Mouse (Mus musculus) layer of hippocampus, adult 9-10 months (tissue): ENCODE results near the gene Pdzph1.

Experiments used
- DNase-seq: peaks from one replicate; pipeline ENCODE4 v3.0.0; 2022; ENCODE audit warnings: low spot score

The Pdzph1 gene

DNA sequence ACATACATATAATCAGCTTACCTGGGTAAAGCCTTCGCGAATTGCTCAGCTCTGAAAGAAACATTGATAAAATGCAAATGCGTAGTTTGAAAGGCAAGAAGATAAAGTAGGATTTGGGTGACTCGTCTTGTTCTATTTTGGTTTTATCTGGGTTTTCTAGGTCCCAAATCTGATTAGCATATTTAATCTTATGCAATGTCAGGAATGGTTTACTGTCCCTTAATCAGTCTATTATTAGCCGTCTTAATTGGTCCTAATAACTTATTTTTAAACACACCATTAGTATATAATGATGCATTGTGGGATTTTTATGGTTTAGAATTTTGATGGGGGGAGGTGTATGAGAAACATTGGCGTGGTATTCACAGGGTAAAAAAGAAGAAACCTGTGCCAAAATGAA, at the start of gene Pdzph1:
Gene Pdzph1 (minus strand): TSS at position 101 of the 400 bp plus-strand sequence.
- DNase-seq = no peak

DNA sequence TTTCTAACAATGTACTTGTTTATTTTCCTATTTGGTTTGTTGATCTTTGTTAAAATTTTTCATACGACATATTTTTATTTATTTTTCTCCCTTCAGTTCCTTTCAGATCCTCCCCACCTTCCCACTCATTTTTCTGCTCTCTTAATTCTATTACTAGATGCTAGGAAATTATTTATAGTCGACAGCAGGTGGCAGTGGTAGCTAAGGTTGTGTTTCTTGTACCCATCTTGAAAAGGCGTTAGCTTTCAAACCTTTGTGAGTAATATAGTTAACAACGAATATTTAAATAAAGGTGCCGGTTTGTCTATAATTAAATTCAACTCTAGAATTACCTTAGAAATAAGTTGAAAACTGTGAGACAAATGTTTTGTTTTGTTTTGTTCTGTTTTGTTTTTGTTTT, 48.6 kb upstream of the Pdzph1 start:
- peak; percentile 2 for DNase-seq

DNA sequence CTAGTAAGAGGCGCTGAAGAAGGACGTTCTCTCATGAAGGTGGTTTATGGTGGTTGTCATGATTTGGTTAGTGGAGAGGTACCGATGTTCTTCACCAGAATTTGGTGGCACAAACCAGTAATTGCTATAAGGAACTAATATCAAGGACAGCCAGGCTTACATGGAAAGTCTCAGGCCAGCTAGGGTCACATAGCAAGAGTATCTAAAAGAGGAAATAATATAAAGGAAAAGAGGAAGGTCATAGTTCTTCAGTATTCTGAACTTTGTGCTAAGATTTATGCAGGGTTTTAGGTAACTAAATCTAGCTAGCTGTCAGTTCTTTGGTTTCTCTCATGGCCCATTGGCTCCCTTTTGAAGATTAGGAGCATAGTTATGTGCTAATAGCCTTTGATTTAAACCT, 42.3 kb upstream of the Pdzph1 start:
- no peak for DNase-seq

DNA sequence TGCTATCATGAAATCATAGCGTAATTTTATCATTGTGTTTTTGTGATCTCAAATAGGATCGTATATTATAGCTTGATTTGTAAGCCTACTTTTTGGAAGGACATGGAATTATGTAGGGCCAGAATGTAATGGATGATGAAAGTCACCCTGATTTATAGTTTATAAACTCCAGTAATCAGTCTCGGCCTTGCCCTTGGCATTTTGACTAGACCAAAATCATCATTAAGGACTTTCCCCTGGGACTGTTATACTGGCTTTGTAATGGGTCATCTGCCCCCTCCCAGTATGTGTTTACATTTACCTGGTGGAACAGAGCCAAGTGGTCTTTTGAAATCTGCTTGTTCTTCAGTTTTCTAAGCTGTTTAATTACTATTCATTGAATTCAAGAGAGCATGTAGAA, 35.2 kb upstream of the Pdzph1 start:
- DNase-seq = no peak

DNA sequence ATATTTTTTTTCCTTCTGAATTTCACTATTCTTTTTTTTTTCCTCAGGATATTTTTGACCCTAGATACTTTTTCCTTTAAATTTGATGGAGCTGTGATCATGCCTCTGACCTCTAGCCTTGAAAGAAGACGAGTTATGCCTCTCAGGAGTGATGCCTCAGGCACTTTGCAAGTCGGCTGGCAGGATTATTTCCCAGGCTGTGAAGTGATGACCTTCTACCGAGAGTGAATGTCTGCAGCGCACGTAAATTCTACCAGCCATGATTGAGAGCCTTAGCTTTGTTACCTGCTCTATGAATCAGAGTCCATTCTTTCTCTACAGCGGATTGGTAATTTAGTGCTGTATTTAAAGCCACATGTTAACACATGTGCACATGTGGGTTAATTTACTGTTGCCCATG, 33.3 kb upstream of the Pdzph1 start:
- DNase-seq = no peak

DNA sequence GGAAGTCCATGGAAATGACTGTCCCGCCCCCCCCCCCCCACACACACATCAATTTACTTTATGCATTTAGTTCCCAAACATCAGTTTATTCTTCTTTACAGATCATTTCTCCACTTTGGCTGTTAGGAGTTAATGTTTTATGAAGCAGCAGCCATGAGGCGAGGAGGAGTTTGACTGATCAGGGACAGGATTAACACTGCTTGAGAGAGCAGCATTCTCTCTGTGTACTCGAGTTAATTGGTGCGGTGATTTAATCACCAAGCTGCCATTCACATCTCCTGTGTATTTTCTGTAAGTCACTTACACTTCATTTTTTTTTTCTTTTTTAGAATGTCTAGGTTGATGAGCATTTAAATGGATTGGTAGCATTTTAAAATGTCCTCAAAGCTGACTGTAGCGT, 32.8 kb upstream of the Pdzph1 start:
- DNase-seq = no peak

DNA sequence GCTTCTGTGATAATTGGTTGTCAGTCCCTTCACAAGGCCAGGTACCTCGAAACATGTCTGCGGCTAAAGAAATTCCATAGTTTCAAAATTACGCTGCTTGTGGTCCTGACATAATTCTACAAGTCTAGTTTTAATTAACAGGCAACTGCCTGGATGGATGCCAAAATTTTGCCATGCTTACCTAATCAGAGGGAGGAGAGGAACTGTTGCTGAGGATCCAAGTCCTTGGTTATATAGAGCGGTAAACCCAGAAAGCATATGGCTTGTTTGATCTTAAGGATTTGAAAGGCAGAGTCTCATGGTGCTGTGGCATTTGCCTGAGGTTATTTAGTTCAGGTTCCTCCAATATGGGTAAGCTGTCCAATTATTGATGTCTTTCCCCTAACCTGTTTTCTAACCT, 27.5 kb upstream of the Pdzph1 start:
- DNase-seq = no peak

DNA sequence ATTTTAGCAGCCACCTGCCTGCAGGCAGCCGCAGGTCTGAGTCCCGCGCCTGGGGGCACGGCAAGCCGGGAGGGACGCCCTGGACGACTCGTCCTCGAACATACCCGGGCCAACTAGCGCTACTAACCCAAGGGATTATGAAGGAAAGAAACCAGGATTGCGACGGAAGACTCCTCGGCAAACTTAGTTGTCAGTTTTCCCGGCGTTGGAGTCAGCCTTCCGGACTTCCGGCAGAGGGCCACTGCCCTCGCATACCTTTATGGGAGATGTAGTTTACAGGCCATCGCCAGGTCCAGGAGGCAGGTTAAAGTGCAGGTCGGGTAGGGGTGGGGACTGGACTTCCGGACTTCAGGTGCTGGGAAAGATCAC, 21.9 kb upstream of the Pdzph1 start, which contains the start of gene Nudt12:
Gene Nudt12 (minus strand): TSS at position 282 of the 369 bp plus-strand sequence.
- peak; percentile 2 for DNase-seq

DNA sequence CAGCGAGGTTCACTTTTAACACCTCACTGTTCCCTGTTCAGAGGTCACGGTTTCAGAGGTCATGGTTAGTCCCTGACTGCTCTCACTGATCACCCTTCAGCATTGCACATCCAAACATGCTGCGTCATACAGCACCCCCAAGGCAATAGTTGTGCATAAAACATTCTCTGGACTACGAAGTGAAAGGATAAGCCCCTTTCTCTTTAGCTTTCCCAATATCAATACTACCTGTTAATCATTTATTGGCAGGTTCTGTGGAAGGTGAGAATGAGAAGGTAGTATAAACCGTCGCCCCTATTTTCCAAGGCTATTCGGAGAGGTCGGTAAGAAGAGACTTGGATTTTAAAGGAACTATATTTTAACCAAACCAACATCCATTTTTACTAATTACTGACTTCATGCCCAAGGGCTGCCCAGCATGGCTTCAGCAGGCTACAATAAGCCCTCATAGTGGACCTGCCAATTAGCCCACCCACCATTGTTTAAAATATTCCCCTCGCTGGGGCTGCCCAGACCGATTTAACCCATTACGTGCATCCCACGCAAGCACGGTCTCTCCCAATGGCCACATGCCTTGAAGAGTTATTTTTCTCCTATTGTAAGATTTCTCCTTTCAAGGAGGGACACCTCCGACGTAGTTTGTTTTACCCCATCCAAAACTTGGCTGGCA, 21.4 kb upstream of the Pdzph1 start:
- DNase-seq = no peak

DNA sequence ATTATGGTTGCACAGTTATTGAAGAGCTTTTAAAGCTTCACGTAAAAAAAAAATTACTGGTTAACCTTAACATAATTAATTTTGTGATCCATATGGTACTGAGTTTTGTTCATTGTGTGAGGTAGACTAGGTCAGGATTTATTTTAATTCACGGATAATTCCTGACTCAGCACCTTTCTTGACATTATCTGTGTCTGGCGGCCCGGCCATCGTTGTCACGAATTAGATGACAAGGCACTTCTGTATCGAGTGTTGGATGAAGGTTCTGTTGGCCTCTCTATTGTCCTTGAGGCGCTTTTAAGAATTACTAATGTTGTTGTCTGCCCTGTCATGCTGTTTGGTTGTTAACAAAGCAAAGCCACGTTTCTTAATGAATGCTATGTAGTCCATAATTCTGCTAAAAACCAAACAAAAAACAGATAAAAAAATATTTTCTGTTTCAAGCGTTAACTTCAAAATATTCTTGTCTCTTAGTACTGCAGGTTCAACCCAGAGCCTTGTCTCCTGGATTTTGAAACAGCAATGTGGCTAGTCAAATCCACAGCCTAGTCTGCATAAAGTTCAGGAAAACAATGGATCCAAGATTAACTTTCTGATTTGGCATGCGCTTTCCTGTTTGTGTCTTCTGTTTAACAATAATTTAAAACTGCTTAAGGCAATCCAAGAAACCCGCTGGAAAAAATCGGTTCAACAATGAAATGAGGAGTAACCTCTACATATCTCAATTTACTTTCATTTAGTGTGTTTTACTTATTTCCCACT, 20.6 kb upstream of the Pdzph1 start:
- DNase-seq = no peak

DNA sequence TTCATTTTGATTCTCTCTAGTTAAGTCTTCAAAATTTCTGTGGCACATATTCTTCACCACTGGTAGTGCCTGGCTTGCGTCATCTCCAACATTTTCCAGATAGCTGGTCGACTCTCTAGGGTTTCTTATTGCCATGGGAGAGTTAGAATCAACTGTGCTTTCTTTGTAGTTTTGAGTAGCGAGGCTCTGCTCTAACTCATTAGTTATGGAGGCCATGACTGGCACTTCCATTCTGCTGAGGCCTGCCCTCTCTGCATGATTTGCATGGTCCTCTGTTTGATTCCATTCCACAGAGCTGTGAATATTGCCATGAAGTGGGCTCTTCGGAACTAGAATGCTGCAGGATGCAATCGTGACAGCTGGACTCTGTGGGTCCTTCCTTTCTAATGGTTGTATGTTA, 17.9 kb downstream of the Pdzph1 start:
- DNase-seq = no peak

DNA sequence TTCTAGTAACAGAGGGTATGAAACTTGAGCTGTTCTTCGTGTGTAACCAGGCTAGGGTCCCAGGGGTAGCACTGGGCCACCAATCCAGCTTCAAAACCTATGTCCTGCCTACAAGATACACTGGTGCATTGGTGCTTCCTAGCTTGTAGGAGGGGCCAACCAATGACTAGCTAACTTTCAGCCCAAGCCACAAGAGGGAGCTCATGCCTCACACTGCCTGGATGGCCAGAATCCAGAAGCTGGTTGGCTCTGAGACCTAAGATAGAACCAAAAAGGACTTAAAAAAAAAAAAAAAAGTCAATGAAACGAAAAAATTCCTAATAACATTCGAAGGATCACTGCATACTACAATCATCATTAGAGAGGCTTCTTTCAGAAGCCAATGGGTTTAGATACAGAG, 31.3 kb downstream of the Pdzph1 start:
- DNase-seq = peak; percentile 3

DNA sequence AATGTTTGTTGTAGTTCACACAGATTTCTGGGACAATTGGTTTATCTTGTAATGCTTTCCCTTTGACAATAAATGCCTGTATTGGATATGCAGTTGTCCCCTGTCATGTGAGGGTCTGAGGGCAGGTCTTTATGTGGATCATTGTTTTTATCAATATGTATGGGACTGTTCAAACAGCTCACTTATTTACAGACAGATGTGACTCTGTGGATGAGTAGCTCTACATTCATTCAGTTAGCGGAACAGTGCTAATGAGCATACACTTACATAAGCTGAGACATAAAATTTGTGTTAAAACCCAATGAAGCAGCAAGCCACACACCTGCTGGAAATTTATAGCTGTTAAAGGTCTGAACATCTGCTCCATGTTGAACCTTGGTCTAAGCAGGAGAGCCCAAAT, 34.1 kb downstream of the Pdzph1 start:
- DNase-seq = no peak

DNA sequence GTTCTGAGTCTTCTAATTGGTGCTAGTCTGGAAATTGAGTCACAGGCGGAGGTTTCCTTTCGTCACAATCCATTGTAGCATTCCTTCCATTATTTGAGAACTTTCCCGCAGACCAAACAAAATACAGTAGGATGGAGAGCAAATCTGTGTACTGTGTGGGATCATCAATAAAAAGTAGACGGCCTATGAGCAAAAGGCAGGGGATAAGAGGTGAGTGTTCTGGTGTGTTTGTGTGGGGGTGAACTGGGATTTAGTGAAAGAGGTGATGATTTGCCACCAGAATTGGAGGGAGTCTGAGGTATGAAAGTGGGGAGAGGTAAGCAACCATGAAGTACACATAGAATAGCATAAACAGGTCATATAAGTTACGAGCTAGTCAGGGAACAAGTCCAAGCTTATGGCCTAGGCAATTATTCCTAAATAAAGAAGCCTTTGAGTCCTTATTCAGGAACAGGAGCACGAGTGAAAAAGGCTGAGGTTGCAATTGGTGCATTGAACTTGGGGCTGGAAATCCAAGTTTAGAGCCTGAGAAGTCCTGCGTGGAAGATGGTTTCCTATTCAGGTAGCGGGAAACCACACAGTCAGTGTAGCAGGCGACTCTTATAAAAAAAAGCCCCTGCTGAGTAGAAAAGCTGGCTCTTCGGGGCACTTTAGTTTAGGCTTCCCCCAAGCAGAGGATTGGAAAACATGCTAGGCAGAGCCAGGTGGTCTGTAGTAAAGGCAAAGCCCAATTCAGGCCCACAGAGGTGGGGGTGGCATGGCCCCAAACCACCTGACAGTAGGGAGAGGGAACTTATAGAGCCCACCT, 48.0 kb downstream of the Pdzph1 start:
- DNase-seq = no peak

DNA sequence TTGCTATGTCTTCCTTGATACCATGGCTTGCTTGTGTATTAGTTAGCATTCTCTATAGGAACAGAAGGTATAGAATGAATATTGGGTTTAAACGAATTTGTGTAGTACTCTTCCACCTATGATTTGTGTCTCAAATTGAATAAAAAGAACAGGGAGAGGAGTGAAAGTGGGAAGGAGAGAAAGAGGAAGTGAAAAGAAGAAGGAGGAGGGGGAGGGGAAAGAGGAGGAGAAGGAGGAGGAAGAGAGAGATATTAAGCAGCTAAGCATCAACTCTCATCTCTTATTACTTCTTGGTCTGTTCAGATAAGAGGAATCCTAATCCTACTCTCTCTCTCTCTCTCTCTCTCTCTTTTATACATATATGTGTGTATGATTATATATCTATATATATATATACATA, 52.6 kb downstream of the Pdzph1 start:
- no peak for DNase-seq

DNA sequence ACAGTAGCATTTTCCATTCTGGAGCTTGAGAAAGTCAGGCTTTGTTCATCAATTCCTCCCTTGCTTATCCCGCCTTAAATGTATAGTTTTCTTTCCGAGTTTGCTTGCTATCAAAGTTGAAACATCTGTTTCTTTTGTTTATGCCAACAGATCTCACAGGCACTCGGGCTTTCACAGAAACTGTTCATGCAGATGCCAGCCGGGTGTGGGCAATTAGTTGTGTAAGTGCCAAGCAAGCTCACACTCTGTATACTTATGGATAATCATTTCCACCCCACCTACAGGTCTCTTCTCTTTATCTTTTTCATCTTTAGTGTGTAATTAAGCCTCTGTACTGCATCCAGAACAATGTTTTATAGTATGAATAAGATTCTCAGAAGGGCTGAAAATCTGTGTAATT, 53.6 kb downstream of the Pdzph1 start:
- no peak for DNase-seq

DNA sequence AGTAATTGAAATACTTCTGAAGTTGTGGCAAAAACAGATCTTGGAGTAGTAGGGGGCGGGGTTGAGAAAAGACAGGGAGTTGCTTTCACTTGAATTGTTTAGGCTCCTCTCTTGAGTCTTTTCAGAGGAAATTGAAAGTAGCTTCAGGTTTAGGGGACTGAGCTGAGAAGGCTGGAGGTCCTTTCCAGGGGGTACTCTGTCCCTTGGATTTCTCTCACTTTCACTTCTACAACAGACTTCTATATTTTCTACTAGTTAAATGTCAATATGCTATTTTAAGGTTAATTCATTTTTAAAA, 58.2 kb downstream of the Pdzph1 start:
- DNase-seq = no peak

DNA sequence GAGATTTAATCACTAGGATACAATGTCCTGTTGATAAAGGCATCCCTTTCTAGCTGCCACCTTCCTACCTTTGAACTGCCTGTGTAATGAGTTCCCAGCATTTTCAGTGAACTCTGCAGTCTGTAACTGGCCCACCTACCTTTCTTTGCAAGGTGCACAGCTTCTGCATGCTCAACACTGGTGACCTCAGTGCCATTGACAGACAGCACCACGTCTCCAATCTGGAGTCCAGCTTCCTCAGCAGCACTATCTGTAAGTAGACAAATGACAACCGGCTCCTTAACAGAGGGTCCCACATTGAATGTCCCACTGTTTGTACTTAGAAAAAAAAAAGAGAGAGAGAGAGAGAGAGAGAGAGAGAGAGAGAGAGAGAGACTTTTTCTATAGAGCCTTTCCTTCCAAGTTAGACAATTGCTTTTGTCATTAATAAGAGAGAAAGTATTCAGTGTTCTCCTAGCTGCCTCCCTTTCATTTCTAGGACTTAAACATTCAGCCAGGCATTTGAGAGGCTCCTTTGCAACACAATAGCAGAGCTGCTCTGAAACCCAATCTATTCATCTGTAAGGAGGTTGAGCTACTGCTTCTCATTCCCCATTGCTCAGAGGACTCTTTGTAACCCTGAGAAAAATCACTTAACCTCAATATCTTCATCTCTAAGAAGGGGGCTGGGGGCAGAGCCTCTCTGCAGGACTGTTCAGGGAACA, 58.7 kb downstream of the Pdzph1 start:
- no peak for DNase-seq

DNA sequence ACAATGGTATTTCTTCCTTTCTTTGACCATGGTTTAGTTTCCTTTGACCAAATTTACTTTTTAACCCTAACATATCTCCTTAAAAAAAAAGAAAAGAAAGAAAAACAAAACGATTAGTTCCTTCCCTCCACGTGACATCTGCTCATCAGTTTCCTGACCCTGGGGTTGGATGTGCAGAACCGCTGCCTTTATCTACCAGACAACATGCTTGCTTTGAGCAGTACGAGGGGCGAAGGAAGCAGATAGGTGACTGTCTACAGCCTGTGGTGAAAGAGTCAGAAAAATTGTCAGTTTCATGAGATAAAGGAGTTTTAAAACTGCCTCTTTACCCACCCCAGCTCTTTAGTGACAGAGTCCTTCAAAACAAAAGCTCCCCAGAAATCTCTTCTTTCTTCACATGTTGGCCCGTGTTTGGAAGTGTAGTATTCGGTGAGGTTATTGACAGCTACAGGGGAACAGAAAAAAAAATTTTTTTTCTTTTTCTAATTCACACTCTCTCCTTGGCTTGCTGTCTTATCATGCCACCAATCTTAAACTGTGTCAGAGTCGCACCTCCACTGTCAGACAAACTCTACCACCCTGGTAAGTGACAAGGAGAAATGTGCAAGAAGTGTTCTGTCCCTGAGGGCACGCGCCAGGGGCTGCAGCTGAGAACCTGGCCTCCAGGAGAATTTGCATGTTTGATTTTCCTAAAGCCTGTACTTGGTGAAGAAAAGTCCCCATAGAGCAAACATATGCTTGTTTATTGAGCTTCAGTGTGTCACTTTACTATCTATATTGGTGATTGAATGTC, 66.2 kb downstream of the Pdzph1 start:
- DNase-seq = no peak

DNA sequence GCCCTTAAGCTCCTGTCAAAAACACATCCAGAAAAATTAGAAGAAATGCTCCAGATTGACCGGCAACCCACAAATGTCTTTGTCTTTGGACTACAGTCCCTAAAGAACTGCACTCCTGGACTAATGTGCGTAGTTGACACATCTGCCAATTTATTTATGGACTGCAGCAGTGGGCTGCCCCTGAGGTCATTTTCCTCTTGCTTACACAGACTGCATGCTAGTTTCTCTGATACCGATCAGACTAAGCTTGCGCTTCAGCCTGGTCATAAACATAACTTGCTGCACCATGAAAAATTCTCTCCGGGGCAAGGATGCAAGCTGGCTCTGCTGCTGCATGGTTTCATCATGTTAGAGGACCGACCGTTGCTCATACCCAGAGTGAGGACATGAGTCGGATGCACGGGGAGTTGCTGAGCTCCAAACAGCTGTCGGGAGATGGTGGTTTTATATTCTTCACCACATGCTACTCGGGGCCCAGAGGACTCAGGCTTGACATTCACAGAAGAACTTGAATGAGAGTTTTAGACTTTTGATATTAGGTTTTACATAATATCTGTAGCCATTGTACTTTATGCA, 67.2 kb downstream of the Pdzph1 start:
- no peak for DNase-seq

DNA sequence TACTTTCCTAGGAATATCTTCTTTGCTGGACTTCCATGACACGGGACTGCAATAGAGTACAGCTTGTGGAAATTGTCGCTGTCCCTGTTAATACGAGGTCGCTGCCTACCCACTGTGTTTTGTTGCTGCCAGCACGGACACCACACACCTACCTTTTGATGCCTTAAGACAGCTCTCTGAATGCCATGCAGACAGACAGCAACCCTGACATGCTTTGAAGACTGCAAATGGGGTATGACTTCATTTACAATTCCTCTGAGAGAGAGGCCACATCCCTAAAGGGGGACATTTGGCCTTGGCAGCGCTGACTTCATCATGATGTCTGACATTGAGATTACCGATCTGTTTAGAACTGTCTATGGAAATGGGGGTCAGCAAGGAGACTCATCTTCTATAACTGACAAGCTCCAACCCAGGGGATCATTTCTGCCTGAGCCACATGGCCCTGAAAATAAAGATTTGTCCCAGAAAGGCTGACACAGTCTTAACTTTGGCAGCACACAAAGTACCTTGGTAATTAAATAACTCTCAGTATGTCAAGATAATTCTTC, 67.8 kb downstream of the Pdzph1 start:
- DNase-seq = no peak
